Mouse (Mus musculus) left cerebral cortex, adult 9 months (tissue): ENCODE measurements at regions not wholly inside any gene's neighbourhood (a gene's known extent, or its start where the extent isn't known, plus 50 kb on each side); places are given as distances from the start of the nearest gene placed in this dataset.

ENCODE experiments used
- DNase-seq, 2 experiments: peaks; one replicate each; pipeline ENCODE4 v3.0.0; 2022; ENCODE audit warnings: low spot score in 2 of 2

GRCm38 (mm10) chr15:97504325-97504724 lies 201.3 kb downstream of the Rpap3 start:
- DNase-seq = no peak

DNA sequence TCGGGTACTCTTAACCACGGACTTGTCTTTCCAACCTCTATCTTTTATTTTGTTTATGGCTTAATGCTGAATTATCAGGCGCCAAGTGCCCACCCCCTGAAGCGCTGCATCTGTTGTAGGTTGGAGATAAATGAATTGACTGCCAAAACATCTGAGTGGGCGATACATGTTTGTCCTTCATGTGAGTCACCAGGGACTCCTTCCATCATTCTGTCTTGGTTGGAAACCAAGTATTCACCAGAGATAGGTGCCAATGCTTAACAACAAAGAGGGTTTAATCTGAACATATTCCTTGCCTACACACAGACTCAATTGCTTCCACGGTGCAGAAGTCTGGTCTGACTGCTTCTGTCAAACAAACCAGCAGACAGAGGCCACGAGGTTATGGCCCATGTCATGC lies 203.6 kb downstream of the Rpap3 start:
- peak in 1 of 2 experiments; percentile 49 for DNase-seq

GRCm38 (mm10) chr15:97501420-97501819 lies 204.2 kb downstream of the Rpap3 start:
- no peak for DNase-seq

DNA sequence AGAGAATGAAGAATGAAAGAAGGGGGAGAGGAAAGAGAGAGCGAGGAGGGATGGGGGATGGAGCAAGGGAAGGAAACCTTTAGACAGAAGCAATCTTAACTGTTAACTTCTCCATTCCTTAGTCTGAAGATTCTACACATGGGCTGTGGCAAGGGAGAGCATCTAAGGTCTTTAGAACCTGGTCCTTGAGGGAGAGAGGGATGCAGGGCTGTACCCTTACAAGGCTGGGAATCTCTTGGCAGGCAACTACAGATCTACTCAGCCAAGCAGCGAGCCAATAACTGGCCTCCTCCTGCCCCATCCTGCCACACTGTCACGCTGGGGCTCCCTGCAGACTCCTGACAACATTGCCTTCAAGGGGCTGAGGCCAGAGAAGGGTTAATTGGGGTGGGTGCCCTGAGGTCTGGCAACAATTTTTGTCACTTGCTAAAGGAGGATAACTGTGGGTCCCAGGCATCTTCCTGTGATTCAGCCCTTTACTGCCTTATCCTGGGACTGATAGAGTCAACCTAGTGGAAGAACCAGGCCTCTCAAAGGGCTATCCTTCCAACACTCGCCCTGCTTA lies 205.7 kb downstream of the Rpap3 start:
- no peak for DNase-seq

DNA sequence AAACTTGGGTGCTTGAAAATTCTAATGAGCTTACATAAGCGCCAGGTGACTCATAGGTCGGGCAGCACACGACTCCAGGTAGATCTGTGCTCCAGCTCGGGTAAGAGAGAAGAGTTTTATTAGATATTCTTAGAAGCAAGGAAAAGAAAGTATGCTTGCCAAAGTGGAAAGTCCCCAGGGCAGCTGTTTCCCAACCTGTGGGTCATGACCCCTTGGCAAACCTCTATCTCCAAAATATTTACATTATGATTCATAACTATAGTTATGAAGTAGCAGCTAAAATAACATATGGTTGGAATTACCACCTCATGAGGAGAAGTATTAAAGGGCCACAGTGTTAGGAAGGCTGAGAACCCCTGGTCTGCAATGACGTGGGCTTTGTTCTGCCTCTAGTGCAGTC lies 206.4 kb downstream of the Rpap3 start:
- DNase-seq = no peak

DNA sequence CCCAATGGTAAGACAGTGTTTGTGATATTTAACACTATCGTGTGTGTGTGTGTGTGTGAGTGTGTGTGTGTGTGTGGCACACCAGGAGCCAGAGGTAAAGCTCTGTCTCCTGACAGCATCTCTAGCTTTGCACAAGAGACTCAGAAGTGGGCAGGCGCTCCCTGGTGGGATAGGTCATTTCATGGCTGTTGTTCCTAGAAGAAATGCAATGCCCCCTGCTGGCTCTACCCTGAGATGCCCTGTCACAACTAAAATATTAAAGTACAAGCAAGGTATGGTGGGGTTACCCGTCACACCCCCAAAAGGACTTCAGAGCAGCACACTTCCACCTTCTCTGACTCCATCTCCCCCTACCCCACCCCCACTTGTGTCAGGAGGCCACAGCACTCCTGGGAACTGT lies 207.2 kb downstream of the Rpap3 start:
- DNase-seq = no peak

GRCm38 (mm10) chr15:97496026-97496425 lies 209.6 kb downstream of the Rpap3 start:
- DNase-seq = no peak

- no peak for DNase-seq
These were observed 212.3 kb downstream of the Rpap3 start for GRCm38 (mm10) chr15:97493340-97493739.

DNA sequence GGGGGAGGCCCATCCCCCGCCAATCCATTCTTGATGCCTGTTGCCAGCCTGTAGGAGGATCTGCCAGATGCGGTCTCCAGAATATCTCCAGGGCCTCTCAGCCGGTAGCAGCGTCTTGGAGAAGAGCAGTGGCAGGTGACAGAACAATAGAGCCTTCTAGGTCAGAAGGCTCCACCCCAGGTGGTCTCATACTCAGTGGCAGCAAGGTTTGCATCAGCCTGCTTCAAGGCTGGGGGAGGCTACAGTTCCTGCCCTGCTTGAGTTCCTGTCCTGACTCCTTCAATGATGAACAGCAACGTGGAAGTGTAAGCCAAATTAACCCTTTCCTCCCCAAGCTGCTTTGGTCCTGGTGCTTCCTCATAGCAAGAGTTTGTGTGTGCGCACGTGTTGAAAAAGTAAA lies 213.8 kb downstream of the Rpap3 start:
- DNase-seq = no peak

- no peak for DNase-seq
These were observed 218.2 kb downstream of the Rpap3 start for GRCm38 (mm10) chr15:97487425-97487824.

DNA sequence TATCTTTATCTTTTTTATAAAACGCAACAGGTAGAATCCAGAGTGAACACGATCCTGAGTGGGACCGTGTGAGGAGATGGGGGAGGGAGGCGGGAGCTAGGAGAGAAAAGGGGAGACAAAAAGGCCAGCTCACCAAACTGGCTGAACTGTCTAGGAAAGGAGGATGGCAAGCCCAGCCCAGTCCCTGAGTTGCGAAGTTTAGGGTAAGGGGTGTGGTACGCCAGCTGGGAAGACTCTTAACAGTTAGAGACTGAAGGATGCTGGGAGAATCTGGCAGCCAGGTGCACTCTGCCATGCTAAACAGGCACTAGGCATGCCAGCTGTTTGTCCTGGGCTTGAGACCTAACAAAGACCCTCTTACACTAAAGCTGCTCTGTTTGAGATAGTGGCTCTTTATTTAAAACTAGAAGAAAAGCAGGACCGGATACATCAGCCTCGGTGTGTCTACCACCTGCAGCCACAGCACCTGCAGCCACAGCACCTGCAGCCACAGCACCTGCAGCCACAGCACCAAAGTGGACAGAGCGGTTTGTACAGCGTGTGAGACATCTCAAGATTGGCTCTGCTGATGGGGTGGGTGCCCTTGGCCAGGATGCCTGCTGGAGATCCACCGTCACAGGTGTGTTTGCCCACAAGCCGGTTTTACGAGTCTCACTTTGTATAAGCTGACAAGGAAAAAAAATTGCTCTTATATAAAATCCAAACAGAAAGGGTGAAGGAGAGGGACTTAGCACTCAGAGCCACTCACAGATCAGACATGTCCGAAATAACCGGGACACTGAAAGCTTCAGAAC lies 225.1 kb upstream of the Amigo2 start:
- DNase-seq = no peak

GRCm38 (mm10) chr15:97471476-97471875 lies 224.4 kb upstream of the Amigo2 start:
- no peak for DNase-seq

GRCm38 (mm10) chr15:97469684-97470344 lies 222.7 kb upstream of the Amigo2 start:
- no peak for DNase-seq

- no peak for DNase-seq
These were observed 221.9 kb upstream of the Amigo2 start for GRCm38 (mm10) chr15:97468732-97469683.

GRCm38 (mm10) chr15:97467781-97468485 lies 220.8 kb upstream of the Amigo2 start:
- DNase-seq = no peak

DNA sequence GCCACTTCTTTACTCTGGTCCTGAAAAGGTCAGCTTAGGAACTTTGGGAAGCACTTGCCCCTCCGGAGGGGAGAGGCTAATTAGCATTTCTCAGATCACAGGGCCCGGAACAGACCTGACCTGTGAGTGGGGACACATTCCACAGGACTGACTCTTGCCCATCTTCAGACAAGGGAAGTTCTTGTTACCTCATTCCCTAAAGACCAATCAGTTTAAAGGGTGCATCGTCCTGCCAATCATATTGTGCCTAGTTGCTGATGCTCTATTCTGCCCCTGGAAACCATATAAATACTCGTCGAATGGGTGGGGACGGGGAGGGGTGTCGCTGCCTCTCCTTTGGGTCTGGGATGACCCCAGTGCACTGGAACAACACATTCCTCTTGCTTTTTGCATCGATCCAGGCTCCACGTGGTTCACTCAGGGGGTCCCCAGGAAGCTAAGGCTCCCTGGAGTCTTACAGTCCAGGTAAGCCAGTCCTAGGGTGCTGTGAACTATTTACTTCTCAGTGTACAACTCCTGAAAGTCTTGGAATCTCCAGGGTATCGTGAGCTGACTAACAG lies 219.9 kb upstream of the Amigo2 start:
- no peak for DNase-seq

- no peak for DNase-seq
These were observed 219.0 kb upstream of the Amigo2 start for GRCm38 (mm10) chr15:97466110-97466509.

DNA sequence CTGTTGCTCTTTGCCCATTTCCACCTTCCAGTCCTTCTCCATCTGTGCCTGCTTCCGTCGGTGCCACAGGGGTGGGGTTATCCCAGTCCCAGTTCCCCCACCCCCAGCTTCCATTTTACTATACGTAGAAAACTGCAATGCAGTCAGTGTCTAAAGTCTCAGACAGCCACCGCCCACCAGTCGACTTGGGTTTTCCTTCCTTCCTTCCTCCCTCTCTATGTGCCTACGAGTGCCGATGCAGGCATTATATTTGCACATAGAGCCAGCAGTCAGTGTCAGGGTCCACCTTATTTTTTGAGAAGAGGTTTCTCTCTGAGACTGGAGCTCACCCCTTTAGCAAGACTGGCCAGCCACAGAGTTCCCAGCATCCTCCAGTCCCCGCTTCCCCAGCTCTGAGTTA lies 218.3 kb upstream of the Amigo2 start:
- DNase-seq = no peak

DNA sequence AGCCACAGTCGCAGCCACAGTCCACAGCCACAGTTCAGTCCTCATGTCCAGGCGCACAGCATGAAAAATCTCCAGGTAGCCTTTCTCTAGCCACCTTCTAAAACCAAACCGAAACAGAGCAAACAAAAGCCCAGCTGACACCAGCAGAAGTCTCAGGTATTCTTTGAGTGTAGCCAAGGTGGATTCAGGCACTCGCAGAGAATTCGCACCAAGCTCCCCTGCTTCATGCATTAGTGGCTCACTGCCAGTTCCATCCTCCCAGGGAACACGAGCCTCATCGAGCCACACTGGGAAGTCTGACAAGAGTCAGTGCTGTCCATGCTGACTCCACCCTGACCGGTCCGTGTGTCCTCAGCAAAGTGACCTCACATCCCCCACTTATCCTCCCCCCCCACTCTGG lies 217.7 kb upstream of the Amigo2 start:
- no peak for DNase-seq

DNA sequence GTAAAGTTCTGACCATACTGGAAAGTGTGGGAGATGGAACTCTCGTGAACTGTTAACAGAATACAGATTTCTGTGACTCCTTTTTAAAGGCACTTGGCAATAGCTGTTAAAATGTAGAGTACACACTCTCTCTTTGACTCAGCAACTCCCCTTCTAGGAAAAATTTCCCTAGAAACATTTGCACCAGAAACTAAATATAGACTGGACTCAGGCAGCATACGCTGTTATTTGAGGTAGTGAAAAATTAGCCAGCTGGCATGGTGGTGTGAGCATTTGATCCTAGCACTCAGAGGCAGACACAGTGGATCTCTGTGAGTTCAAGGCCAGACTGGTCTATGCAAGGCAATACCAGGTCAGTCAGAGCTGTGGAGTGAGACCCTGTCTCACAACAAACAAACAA lies 215.5 kb upstream of the Amigo2 start:
- no peak for DNase-seq

DNA sequence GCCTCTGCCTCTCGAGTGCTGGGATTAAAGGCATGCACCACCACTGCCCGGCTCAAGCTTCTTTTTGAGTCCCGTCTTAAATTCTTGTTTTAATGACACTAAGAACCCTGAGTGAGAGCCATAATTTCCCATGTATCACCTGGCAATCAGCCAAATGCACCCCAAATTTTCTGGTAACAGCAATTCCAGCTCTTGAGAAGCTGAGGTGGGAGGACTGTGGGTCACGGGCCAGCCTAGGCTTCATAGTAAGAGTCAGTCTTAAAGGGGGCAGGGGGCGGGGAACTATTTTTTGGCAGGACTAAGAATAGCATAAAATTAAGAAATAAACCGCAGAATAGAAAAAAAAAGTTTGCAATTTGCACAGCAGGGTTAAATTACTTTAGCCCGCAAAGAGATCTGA lies 214.9 kb upstream of the Amigo2 start:
- DNase-seq = no peak
